Mouse (Mus musculus): ENCODE data around the gene Peli2.
A peak's percentile ranks its signal among the peaks of the same experiment; 100 is the strongest.

The Peli2 gene

DNA sequence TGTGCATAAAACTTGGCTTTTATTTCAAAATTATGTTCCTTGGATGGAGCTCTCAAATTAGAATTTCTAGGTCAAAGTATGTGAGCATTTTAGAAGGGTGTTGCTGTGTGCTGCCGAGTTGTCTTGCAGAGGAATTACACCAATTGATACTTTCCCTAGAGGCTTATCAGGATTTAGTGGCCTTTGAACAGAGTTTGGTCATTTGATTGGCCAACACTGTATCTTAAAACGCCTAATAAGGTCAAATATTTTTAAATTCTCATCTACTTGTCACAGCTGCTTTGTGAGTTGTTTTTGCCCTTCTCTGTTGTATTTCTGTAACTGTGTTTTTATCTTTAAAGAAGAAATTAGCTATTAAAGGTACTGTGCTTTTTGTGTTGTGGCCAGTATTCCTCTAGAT lies 32.4 kb downstream of the Peli2 start:
- DNase-seq (ENCODE audit: low spot score in 2 of 2): no peak

DNA sequence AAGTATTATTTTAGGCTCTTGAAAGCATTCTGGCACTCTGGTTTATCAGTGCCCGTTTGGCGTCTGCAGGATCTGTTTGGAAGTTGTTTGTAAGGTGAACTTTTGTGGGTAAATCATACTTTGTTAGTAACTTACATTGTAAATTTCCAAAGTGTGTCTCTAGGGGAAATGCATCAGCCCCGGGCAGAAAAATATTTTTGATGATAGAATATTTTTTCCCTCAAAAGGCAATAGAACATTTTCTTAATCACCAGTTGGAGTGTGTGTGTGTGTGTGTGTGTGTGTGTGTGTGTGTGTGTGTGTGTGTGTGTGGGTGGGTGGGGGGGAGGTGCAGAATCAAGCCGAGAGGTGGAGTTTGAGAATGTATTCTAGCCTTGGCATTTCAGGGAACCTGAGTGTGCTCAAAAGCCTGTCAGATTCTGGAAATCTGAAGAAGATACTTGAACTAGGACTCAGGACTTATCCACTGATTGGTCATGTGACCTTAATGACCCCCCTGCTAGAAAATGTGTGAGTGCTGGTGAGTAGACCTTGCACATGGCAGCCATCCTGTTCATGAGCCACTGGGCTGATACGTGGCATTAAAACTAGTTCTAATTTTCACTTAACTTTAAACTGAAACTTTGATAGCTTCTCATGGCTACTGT lies 33.4 kb downstream of the Peli2 start:
- DNase-seq (ENCODE audit: low spot score in 2 of 2): no peak

DNA sequence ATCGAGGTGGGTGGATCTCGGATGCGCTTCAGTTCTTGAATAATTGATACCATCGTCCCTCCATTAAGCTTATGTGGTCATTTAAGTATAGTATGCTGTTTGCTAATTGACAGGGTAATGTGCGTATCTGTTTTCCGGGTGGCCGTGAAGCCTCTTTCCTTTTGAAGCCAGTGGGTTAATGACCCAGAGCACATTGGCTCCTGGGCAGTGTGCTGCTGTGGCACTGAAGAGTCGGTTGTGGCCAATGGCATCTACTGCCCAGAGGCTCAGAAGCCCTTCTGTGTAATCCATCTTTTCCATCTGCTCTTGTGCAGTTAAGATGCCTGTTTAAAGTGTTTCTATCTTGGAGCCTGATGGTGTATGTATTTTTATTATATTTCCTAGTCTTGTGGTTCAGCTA lies 34.0 kb downstream of the Peli2 start:
- DNase-seq (ENCODE audit: low spot score in 2 of 2): no peak

DNA sequence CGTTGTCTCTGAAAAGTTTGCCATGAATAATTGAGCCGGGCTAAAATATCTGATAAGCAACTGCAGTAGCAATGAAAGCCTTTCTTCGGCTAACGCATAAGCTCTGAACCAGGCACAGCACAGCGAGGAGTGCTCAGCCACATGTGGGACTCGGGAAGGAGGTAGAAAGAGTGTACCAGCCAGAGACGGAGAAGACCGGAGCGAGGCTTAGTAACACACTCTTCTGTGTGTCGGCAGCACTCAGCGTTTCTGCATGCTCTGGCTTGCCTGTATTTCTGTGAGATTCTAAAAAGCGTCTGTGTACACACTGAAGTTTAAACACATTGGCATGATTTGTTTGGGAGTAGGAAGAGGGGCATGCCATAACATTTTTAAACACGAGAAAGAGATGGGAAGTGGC lies 34.5 kb downstream of the Peli2 start:
- DNase-seq (ENCODE audit: low spot score in 2 of 2): no peak

DNA sequence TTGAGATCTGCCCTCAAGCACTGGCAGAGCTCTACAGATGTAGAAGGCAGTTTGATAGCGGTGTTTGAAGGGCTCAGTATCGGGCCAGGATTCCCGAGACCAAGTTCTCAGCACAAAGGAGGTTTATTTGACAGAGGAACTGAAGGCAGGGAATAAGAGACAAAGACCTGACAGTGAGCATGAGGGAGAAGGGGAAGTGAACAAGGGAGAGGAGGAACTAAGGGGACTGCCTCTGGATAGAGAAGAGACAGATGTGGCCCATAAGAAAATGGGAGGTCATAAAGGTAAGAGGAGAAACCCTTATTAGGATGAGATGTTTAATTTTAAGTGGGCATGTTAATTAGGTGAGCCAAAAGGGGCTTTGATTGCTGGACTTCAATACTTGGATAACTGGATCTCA lies 36.5 kb downstream of the Peli2 start:
- no peak for DNase-seq (ENCODE audit: low spot score in 2 of 2)

DNA sequence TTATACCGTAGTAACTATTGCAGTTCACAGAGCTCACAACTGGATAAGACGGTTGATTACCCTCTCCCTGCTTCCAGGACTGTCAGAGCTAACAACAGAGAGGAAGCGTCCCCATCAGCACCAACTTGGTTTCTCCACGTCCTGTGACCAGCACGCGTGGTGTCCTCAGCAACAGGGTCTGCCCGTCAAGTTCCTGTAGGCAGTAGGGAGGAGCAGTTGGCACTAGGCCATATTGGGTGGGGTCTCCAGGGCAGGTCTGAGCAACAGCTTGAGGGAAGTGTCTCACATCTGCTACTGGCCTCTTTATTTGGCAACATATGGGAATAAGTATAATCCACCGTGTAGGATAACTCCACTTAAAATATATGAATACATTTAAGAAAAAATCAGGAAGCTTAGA lies 37.2 kb downstream of the Peli2 start:
- no peak for DNase-seq (ENCODE audit: low spot score in 2 of 2)

DNA sequence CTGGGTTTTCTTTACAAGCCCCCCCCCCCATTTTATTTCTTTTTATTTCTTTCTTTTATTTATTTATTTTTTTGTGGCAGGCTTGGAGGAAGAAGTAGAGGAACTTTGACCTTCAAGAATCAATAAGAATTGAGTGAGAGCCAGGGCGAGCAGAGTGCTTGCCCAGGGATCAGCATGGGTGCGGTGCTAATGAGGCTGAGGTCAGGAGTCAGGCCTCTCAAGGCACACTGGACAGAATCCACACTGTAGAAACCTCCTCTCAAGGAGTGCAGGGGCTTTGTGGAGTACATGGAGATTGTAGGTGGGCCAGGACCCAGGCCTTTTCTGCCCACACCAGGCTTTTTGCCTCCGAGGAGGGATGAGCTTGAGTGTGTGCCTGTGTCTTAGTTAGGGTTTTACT lies 38.8 kb downstream of the Peli2 start:
- DNase-seq (ENCODE audit: low spot score in 2 of 2): no peak

DNA sequence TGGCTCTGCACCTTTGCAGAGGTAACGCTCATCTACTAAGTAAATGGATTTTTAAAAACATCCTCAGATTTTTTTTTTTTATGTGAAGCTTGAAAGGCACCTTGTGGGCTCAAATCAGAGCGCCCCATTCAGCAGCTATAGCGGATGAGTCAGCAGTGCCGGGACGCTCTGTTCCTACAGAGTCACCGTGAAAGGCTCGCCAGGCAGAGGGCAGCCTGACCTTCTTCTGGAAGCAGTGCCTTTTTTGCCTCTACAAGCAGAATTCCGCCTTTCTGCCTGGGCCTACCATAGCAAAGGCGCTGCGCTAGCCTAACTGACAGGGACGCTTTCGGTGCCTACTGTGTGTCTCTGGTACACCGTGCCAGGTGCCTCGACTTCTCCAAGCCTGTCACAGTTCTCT lies 41.8 kb downstream of the Peli2 start:
- DNase-seq (ENCODE audit: low spot score in 2 of 2): no peak

DNA sequence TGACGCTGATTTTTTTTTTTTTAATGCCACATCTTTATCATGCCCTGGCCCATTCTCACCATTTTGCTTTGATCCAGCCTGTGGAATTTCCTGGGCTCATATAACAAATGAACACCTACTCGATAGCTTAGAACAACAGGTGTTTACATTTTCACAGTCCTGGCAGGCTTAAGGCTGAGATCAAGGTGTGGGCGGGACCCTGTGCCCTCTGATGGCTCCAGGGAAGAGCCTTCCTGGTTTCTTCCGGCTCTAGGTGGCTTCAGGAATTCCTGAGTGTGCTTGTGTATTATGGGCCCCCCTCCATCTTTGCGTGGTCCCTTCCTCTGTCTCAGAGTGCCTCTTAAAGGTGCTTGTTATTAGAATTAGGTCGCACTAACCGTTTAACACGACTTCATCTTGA lies 44.3 kb downstream of the Peli2 start:
- DNase-seq (ENCODE audit: low spot score in 2 of 2): no peak

DNA sequence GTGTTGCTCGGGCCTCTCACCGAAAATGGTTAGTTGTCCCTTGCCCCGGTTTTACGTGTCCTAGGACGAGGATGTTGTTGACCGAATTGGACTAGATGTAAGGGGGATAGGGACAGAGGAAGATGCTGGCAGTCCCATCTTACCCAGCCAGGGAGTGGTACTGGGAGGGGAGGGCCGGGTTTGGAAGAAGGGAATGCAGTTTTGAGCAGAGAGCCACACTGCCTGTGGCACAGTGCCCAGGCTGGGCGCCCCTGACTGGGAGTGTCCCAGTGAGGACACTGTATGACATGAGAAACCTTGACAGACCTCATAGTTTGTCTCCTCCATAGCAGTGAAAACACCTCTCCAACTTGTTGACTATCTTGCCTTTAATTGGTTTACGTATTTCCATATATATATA lies 45.8 kb downstream of the Peli2 start:
- peak in 1 of 2 experiments; percentile 57 for DNase-seq (ENCODE audit: low spot score in 2 of 2)

DNA sequence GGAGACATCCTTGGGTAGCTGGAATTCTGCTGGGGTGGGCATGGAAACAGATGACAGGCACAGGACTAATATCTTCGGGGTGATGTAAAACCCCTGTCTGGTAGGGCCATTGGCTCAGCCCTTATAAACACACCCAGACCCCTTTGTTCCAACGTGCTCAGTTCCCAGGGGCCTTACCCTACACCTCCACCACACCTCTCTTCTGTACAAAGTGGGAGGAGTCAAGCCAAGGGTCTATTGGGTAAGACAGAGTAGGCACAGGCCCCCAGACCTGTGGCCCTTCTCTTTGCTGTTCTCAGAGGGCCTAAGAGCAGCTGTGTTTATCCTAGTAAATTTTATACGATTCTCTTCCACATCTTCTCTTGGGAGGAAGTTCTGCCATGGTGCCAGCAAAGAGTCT lies 46.4 kb downstream of the Peli2 start:
- peak in 1 of 2 experiments; percentile 30 for DNase-seq (ENCODE audit: low spot score in 2 of 2)

DNA sequence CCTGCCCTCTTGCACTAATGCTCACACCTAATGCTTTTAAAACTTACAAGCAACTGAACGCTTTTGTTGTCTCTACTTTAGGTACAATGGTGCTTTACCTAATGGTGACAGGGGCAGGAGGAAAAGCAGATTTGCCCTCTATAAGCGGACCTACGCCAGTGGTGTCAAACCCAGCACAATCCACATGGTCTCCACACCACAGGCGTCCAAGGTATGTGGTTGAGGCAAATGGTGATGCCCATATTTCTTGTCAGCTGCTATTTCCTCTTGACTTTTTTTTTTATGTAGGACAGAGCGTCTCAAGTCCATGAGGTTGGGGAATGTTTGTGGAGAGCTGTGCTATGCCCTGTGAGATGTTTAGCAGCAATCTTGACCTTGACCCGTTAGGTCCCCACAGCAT lies 47.5 kb downstream of the Peli2 start:
- DNase-seq (ENCODE audit: low spot score in 2 of 2): no peak

DNA sequence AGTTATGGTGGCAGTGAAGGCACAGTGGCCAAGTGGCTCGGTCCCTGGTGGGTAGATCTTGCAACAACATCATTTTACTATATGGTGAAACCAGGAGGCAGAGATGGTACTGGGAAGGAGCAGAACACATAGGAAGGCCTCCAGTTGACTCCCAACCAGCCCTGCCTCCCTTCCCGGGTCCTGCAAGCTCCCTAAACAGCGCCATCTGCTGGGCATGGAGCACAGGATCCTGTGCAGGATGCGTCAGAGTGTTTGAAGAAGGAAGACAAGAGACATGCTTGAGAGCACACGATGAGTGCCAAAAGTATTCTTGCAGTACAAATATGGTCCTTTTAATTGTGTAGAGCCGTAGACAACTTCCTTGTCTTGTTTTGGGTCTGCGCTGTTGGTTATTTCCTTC lies 49.3 kb downstream of the Peli2 start:
- peak in 1 of 2 experiments; percentile 65 for DNase-seq (ENCODE audit: low spot score in 2 of 2)

DNA sequence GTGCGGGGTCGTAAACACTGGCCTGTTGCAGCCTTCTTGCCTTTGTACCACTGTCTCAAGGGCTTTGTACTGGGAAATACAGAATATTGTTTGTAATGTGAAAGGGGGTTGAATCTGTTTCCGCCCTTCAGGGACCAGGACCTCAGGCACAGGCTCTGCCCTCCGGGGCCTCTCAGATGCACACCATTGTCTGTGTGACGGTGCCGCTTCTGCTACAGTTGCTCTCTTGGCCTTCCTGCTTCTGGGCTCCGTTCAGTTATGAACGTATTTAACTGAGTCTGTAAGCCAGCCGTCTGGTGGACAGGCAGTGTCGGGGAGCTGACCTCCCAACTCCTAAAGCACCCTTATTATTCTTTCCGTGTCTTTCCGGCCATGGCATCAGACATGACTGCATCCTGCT lies 50.6 kb downstream of the Peli2 start:
- peak in 1 of 2 experiments; percentile 45 for DNase-seq (ENCODE audit: low spot score in 2 of 2)

DNA sequence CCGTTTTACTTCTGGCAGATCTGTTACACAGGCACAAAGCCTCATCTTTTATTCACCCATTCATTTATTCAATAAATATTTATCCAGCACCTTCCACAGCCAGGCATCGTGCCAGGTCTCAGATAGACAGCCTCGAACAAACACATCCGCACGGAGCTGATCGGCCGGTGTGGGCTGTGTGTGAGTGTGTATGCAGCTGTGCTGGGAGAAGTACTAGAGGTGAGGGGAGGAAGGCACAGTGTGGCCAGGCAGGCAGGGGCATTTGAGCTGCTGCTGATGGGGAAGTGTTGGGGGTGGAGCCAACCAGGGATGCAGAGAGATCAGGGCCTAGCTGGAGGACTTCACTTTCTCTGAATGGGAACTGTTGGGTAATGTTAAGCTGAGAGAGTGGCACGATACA lies 51.4 kb downstream of the Peli2 start:
- DNase-seq (ENCODE audit: low spot score in 2 of 2): peak in 1 of 2 experiments; percentile 60

DNA sequence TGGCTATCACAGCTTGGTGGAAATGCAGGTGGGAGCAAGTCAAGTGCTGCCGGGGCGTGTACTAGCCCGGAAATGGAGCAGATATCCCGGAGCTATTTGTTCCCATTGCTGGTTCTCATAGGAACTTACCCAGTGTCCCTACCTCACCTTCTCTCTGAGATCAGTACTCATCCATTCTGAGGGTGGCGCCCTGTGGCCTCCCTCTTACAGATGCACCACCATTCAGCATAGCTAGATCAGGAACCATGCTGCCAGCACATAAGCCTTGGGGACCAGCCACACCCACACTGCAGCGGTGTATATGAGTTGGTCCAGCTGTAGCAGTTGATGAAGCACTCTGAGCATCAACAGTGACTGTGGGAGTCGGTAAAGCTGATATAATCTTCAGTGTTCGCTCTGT lies 52.3 kb downstream of the Peli2 start:
- DNase-seq (ENCODE audit: low spot score in 2 of 2): peak in 1 of 2 experiments; percentile 51

DNA sequence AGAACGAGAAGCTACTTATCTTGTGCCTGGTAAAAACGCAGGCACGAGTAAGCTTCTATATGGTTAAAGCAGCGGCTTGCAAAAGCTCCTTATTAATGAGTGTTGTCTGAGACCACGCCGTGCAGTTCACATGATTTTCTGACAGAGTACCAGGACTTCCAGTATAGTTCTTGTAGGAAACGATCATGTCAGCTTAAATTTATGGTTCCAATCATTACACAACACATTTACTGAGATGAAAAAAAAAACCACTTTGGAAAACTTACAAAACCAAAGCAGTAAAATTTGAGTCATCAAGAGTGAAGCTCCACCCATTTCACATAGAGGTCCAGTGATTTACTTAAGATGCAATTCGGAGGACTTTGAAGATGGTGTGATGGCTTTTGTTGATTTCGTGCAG lies 53.2 kb downstream of the Peli2 start:
- no peak for DNase-seq (ENCODE audit: low spot score in 2 of 2)

DNA sequence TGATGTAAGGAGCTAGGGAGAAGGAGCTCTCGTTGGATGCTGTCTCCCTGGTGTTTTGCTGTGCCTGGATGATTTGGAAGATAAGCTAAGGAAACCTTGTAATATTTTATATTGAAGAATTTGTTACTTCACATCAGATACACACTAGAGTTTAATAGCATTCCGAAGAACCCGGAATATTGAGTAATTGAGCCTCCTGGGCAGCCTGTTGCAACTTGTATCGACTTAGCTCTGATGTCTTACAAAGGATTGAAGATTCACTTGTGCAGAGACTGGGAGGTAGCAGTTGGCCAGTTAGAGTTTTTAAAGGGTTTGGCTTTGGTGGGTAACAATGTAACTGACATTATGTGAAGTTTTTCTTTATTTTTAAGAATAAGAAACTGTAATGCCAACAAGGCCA lies 53.7 kb downstream of the Peli2 start:
- DNase-seq (ENCODE audit: low spot score in 2 of 2): no peak

DNA sequence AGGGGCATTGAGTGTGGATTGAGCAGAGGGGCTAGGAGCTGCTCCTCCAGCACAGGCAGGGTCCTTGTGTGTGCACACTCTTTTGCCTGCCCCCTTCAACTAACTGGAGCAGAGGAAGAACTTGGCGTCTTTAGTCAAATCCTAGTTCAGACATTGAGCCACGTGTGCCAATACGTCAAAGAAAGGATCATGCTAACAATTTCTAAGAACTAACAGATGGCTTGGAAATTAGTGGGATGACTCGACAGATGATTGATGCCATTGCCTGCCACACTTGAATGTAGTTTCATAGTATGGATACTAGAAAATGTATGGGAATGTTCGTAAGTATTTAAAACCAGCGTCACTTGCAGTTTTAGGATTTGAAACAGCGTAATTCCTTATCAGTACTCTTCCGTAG lies 54.5 kb downstream of the Peli2 start:
- peak in 1 of 2 experiments; percentile 32 for DNase-seq (ENCODE audit: low spot score in 2 of 2)

DNA sequence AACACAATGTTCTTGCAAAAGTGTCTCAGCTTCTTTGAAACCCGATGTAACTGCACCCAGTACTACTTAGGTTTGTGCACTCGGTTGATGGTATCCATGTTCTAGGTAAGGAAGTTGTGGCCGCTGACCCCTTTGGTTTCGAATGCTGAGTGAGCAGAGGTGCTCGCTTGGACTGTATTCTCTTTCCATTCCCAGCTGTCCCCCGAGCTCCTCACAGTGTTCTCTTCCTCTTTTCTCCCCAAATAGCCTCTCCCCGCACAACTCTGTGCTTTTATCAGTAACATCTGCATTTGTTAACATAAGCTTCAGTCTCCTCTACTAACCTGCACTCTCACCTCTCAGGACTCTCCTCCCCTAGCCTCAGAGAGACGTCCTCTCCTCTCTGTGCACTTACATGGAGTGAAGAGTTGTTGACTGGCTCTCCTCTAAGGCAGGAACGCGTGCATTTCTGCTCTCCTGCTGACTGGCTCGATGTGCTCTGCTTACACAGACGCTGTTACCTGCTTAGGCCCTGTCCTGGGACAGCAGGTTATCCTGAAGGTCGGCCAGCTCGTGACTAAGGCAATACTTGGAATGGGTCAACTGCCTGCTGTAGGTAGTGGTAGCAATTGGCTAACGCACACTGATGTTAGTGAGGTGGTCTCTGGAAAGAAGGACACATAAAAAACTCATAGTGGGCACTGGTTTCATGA lies 57.8 kb downstream of the Peli2 start:
- peak in 1 of 2 experiments; percentile 23 for DNase-seq (ENCODE audit: low spot score in 2 of 2)

DNA sequence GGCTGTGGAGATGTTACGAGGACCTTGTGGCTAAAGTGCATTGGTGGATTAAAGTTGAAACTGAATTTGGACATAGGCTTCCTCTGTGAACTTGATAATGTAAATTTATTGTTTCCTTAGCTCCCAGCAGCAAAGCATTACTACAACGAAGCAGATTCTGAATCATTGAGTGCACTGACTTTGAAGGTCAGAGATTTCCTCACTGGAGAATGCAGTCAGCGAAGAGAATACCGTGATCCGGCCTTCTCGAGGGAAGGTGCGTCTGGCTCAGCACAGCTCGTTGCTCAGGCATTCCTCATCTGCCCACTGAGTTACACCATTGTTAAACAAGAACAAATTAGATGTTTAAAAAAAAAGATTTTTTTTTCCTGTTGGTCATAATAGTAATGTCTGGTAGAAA lies 58.4 kb downstream of the Peli2 start:
- DNase-seq (ENCODE audit: low spot score in 2 of 2): peak in 1 of 2 experiments; percentile 40

DNA sequence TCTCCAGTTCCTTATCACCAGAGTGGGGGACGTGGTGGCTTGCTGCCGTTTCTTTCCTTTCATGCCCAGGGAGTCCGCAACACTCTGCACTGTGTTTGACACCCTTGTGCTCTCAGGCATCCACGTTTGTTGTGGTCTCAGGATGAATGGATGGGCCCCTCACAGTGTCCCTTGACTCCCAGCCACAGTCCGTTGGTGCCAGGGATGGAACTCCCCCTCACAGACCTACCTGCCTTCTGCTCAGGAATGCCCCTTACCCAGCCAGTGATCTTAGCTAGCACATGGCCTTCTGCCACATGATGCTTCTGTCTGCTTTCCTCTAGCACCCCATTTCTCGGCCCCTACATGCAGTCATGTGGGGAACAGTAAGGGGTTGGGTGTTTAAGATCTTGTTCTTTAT lies 65.7 kb downstream of the Peli2 start:
- peak in 1 of 2 experiments; percentile 56 for DNase-seq (ENCODE audit: low spot score in 2 of 2)

DNA sequence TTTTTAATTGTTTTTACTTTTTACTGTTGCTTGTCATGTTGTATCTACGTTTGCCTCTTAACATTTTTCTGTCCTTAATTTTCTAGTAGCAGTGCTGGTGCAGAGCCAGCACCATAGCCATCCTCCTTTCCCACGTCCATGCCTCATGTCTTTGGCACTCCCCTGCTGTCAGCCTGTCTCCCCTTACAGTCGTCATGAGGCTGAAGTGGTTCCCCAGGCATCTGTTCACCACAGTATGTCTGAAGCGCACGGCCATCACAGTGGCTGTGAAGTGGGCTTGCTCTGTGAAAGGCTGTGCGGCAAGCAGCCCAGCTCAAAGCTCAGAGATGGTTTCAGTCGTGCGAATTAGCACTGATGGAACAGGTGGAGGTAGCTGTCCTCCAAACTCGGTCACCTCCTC lies 66.5 kb downstream of the Peli2 start:
- DNase-seq (ENCODE audit: low spot score in 2 of 2): peak in 1 of 2 experiments; percentile 38

DNA sequence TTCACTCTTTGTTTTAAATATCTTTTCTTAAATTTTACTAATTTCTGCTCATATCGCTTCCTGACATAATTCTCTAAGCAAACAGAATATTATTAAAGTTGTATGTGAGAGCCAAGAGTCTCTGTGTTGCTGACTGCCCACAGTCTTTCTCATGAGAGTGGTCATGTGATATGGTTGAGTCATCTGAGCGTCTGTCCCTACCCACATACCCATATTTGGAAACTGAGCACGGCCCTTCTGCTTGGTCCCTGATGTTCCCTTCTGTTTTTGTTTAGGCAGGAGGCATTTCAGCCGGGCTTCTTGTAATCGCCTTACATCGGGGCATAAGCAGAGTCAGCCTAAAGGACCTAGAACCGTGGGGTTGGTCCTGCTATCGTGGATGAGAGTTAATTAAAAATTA lies 68.7 kb downstream of the Peli2 start:
- peak in 1 of 2 experiments; percentile 30 for DNase-seq (ENCODE audit: low spot score in 2 of 2)

Data from urinary bladder, postnatal 4 days (tissue).